Mouse (Mus musculus) lung, postnatal 0 days (tissue): ENCODE measurements around the gene Cask.

Experiments
- CTCF ChIP-seq: IDR thresholded peaks from 2 replicates; pipeline ENCODE4 v1.5.1; 2016; ENCODE audit warnings: antibody characterized with exemption, mild to moderate bottlenecking
- EP300 ChIP-seq: IDR thresholded peaks from 2 replicates; pipeline ENCODE4 v1.6.1; 2016; ENCODE audit warnings: antibody characterized with exemption, mild to moderate bottlenecking, control low read depth

GRCm38 (mm10) chrX:13502862-13503375 lies 348.2 kb downstream of the Cask start:
- TF ChIP-seq CTCF = no peak
- no peak for TF ChIP-seq EP300
